Mouse (Mus musculus) CH12.LX (cell line): Measurements from ENCODE around the gene Olfr157. TPM values are rescaled to one million over a fixed set of nuclear protein-coding genes. Genes with fewer than 3 reads are reported as not detected.

Experiments used
- DNase-seq: peaks from one replicate; pipeline ENCODE4 v3.0.0-alpha.2; 2013; ENCODE audit errors: extremely low read depth
- H3K27ac ChIP-seq: 2 replicates; pipeline ENCODE4 v1.5.1; 2012; ENCODE audit warnings: low read depth, mild to moderate bottlenecking, control low read depth, moderate library complexity; ENCODE audit not compliant: insufficient read depth
- H3K27me3 ChIP-seq: replicated peaks from 2 replicates; pipeline ENCODE3; 2012; ENCODE audit warnings: inconsistent platforms
- H3K36me3 ChIP-seq, 2 experiments: replicated peaks in 1 of 2; 2 replicates each; pipeline versions ENCODE3 to v1.6.1; 2012; ENCODE audit warnings: inconsistent platforms in 1 of 2, low read length in 1 of 2, mild to moderate bottlenecking in 1 of 2, mixed read lengths in 1 of 2, moderate library complexity in 1 of 2; ENCODE audit not compliant: control insufficient read depth in 1 of 2, insufficient read depth in 1 of 2
- H3K4me1 ChIP-seq, 2 experiments: 2 replicates each; pipeline ENCODE4 v1.6.1; 2012; ENCODE audit warnings: inconsistent platforms in 1 of 2, moderate library complexity in 1 of 2; ENCODE audit not compliant: insufficient read depth in 2 of 2, control insufficient read depth in 1 of 2
- H3K4me2 ChIP-seq: 2 replicates; pipeline ENCODE4 v1.6.1; 2012; ENCODE audit warnings: low read depth, mild to moderate bottlenecking, control low read depth; ENCODE audit not compliant: poor library complexity, insufficient read depth, severe bottlenecking
- H3K4me3 ChIP-seq, 3 experiments: fragments of 150-350 bp in 1 of 3; sonication (generic) in 1 of 3; replicated peaks in 1 of 3; 2 replicates each; pipeline versions ENCODE3 to v1.5.1; 2011 to 2012; ENCODE audit warnings: low read depth in 2 of 3, low read length in 2 of 3, mild to moderate bottlenecking in 2 of 3, moderate library complexity in 2 of 3, control low read depth in 1 of 3, improper control_type of control experiment in 1 of 3, inconsistent platforms in 1 of 3, mixed read lengths in 1 of 3; ENCODE audit not compliant: poor library complexity in 1 of 3
- H3K79me2 ChIP-seq: replicated peaks from 2 replicates; pipeline ENCODE4 v1.6.1; 2012; ENCODE audit warnings: mild to moderate bottlenecking, moderate library complexity; ENCODE audit not compliant: control insufficient read depth, poor library complexity, insufficient read depth, severe bottlenecking; ENCODE audit errors: extremely low read depth
- H3K9ac ChIP-seq: 2 replicates; pipeline ENCODE4 v1.6.1; 2012; ENCODE audit warnings: low read depth, mild to moderate bottlenecking, control low read depth, moderate library complexity; ENCODE audit not compliant: insufficient read depth
- H3K9me3 ChIP-seq: replicated peaks from 2 replicates; pipeline ENCODE3; 2012; ENCODE audit warnings: low read length, inconsistent platforms, mixed read lengths
- ELF1 ChIP-seq: IDR thresholded peaks from 2 replicates; pipeline ENCODE4 v1.6.1; 2014; ENCODE audit warnings: low read depth, mild to moderate bottlenecking, inconsistent platforms, low read length, improper control_type of control experiment
- ETS1 ChIP-seq: conservative IDR thresholded peaks from 2 replicates; pipeline ENCODE4 v1.6.1; 2012; ENCODE audit warnings: low read depth, mild to moderate bottlenecking, inconsistent platforms, low read length, improper control_type of control experiment, moderate library complexity
- GABPA ChIP-seq: IDR thresholded peaks from 2 replicates; pipeline ENCODE4 v1.6.1; 2012; ENCODE audit warnings: low read depth, low read length, improper control_type of control experiment, inconsistent platforms; ENCODE audit not compliant: insufficient replicate concordance
- IRF4 ChIP-seq: IDR thresholded peaks from 2 replicates; pipeline ENCODE4 v1.6.1; 2014; ENCODE audit warnings: low read depth, mild to moderate bottlenecking, inconsistent platforms, low read length, improper control_type of control experiment
- JUN ChIP-seq: IDR thresholded peaks from 2 replicates; pipeline ENCODE4 v1.6.1; 2011; ENCODE audit warnings: low read depth, mild to moderate bottlenecking, low read length, improper control_type of control experiment, moderate library complexity; ENCODE audit not compliant: insufficient read depth
- KAT2A ChIP-seq: IDR thresholded peaks from 2 replicates; pipeline ENCODE4 v1.6.1; 2012; ENCODE audit warnings: low read length, improper control_type of control experiment, inconsistent platforms; ENCODE audit not compliant: insufficient replicate concordance
- MAX ChIP-seq: IDR thresholded peaks from 2 replicates; pipeline ENCODE4 v1.6.1; 2011; ENCODE audit warnings: low read length, improper control_type of control experiment
- MAZ ChIP-seq: IDR thresholded peaks from 2 replicates; pipeline ENCODE4 v1.6.1; 2012; ENCODE audit warnings: low read depth, mild to moderate bottlenecking, inconsistent platforms, low read length, improper control_type of control experiment, moderate library complexity
- MXI1 ChIP-seq: IDR thresholded peaks from 2 replicates; pipeline ENCODE4 v1.6.1; 2011; ENCODE audit warnings: mild to moderate bottlenecking, low read depth, low read length, improper control_type of control experiment
- NRF1 ChIP-seq: IDR thresholded peaks from 2 replicates; pipeline ENCODE4 v1.6.1; 2014; ENCODE audit warnings: low read depth, mild to moderate bottlenecking, inconsistent platforms, low read length, improper control_type of control experiment, moderate library complexity
- POLR2AphosphoS2 ChIP-seq: IDR thresholded peaks from 2 replicates; pipeline ENCODE4 v1.6.1; 2011; ENCODE audit warnings: low read depth, low read length, improper control_type of control experiment
- RAD21 ChIP-seq: IDR thresholded peaks from 2 replicates; pipeline ENCODE4 v1.6.1; 2011; ENCODE audit warnings: low read depth, mild to moderate bottlenecking, low read length, improper control_type of control experiment, moderate library complexity
- RCOR1 ChIP-seq: conservative IDR thresholded peaks from 2 replicates; pipeline ENCODE4 v1.6.1; 2012; ENCODE audit warnings: low read depth, mild to moderate bottlenecking, inconsistent platforms, low read length, improper control_type of control experiment
- UBTF ChIP-seq: IDR thresholded peaks from 2 replicates; pipeline ENCODE4 v1.6.1; 2012; ENCODE audit warnings: low read depth, mild to moderate bottlenecking, inconsistent platforms, low read length, improper control_type of control experiment, moderate library complexity
- ZC3H11A ChIP-seq: IDR thresholded peaks from 2 replicates; pipeline ENCODE4 v1.6.1; 2012; ENCODE audit warnings: low read depth, mild to moderate bottlenecking, inconsistent platforms, low read length, improper control_type of control experiment
- ZMIZ1 ChIP-seq: IDR thresholded peaks from 2 replicates; pipeline ENCODE4 v1.6.1; 2012; ENCODE audit warnings: low read depth, mild to moderate bottlenecking, inconsistent platforms, low read length, improper control_type of control experiment
- ZNF384 ChIP-seq: IDR thresholded peaks from 2 replicates; pipeline ENCODE4 v1.6.1; 2012; ENCODE audit warnings: low read depth, low read length, improper control_type of control experiment, inconsistent platforms
- dilution Hi-C: fragments of 300-500 bp; cut with MboI; formaldehyde crosslinking; loops from 2 replicates; pipeline ENCODE4 v1.14.3; 2020; ENCODE audit warnings: low sequenced_read_pairs; ENCODE audit not compliant: extremely low pct_unique_long_range_greater_than_20kb, extremely low pct_ligation_motif_present
- in situ Hi-C: fragments of 300-500 bp; cut with MboI; formaldehyde crosslinking; loops from 3 replicates; pipeline ENCODE4 v1.14.3; 2019; ENCODE audit warnings: low sequenced_read_pairs, low pct_ligation_motif_present, low pct_unique_long_range_greater_than_20kb, mixed read lengths
- polyA plus RNA-seq: library from polyadenylated mRNA; unstranded; fragments of >175 nt; gene quantifications from 2 replicates; pipeline ENCODE4 v1.2.1, GENCODE M21; 2012; ENCODE audit warnings: low read depth; ENCODE audit not compliant: insufficient read length
- total RNA-seq, 2 experiments: library from RNA; depleted of rRNA; stranded (reverse); fragments of 300-350 nt in 1 of 2; fragments of >200 nt in 1 of 2; gene quantifications; 2 replicates each; pipeline ENCODE4 v1.2.3; 2012 to 2014

The Olfr157 gene
- not detected in 2 replicates for total RNA-seq (2012; rRNA removed)
- total RNA-seq (2014; rRNA removed): not detected in 2 replicates
- polyA plus RNA-seq: 0.03 TPM in 1 of 2 replicates, not detected in the other

DNA sequence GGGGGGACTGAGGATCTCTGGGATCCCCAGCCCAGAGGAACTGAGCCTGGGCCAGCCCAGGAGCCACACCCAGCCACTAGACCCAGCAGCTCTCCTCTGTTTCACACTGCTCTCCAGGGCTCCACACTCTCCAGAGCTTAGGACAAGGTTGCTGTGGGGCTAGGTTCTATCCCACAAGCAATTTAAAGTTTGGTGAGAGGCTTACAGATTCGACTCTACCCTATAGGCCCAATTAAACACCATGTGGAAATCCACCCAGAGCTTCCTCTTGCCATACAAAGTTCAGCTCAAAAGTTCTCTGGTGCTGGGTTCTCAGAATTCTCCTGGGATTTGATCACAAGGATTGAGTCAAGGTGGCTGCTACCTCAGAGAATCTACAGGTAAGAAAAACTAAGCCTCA, at the start of gene Olfr157:
TSS of gene Olfr157 (minus strand) at position 101 of the 400 bp plus-strand sequence.
- TF ChIP-seq ZNF384 (no peak), MAX (no peak), MAZ (no peak), RAD21 (no peak), NRF1 (no peak), GABPA (no peak), IRF4 (no peak), ELF1 (no peak), ETS1 (no peak), ZC3H11A (no peak), ZMIZ1 (no peak), UBTF (no peak), JUN (no peak), RCOR1 (no peak), MXI1 (no peak), KAT2A (no peak)
- no peak for DNase-seq
- Histone ChIP-seq H3K4me3 (no peak within 1 kb of the TSS), H3K9me3 (peaks cover 9% of the 10 kb centered on the region), H3K4me1 (peaks cover 0 to under 1% of the 10 kb centered on the region in 2 experiments; a peak in 1 of 4 replicates), H3K4me2 (no peak within 1 kb of the TSS), H3K79me2 (no peaks in the 10 kb centered on the region), H3K27ac (no peak within 1 kb of the TSS), H3K27me3 (peaks cover 32% of the 10 kb centered on the region), H3K36me3 (no peaks in the 10 kb centered on the region), H3K9ac (no peak within 1 kb of the TSS)
- in situ Hi-C loops: no loop called here
- dilution Hi-C loops: no loop called here

DNA sequence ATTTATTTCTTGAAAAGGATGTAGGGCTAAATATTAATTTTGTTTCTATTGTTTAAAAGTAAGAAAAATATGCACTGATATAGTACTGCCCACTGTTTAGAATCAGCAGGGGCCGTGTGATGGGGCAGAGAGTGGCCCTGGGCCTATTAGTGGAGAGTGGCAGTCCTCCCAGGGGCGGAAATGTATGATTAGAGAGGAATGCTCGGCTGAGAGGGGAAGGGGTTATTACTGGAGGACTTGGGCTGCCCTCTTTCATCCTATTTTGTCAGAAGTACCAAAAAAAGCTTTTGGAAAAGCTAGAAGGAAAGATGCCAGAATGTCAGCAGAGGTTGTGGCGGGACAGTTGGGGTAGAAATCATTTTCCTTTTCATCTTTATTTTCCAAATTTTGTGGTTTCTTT, 44.2 kb upstream of the Olfr157 start:
- in situ Hi-C loops: no loop called here
- DNase-seq: no peak
- TF ChIP-seq POLR2AphosphoS2 (no peak), RCOR1 (no peak), UBTF (no peak)
- TF ChIP-seq, all 38 proteins: peak for 0
- dilution Hi-C loops: no loop called here
- H3K36me3 ChIP-seq: no peaks in the 10 kb centered on the region
- H3K4me3 ChIP-seq: no peak overlapping the region
- H3K4me1 ChIP-seq: peaks cover 0 to 8% of the 10 kb centered on the region in 2 experiments; a peak in 2 of 4 replicates
- H3K9me3 ChIP-seq: no peaks in the 10 kb centered on the region
- H3K79me2 ChIP-seq: no peaks in the 10 kb centered on the region
- H3K27me3 ChIP-seq: no peaks in the 10 kb centered on the region
- no peak overlapping the region for H3K9ac ChIP-seq
- no peak overlapping the region for H3K4me2 ChIP-seq
- H3K27ac ChIP-seq: no peak overlapping the region
